Mouse (Mus musculus): ENCODE measurements at regions not wholly inside any gene's neighbourhood (a gene's known extent, or its start where the extent isn't known, plus 50 kb on each side); places are given as distances from the start of the nearest gene placed in this dataset.
"Not testable (repeated sequence)": the region's sequence is repeated elsewhere in the genome, so short reads cannot be mapped to it uniquely, and the experiment has no call there.

GRCm38 (mm10) chr12:64788761-64789160 lies 128.9 kb upstream of the Gm527 start:
- no peak for DNase-seq (ENCODE audit: low read depth)

- not testable (repeated sequence) for DNase-seq (ENCODE audit: low read depth)
These were observed 109.2 kb upstream of the Gm527 start for GRCm38 (mm10) chr12:64808492-64808891.

GRCm38 (mm10) chr12:64810081-64810480 lies 107.6 kb upstream of the Gm527 start:
- no peak for DNase-seq (ENCODE audit: low read depth)

- no peak for DNase-seq (ENCODE audit: low read depth)
These were observed 101.8 kb upstream of the Gm527 start for GRCm38 (mm10) chr12:64815871-64816270.

GRCm38 (mm10) chr12:64817056-64817810 lies 100.5 kb upstream of the Gm527 start:
- no peak for DNase-seq (ENCODE audit: low read depth)

GRCm38 (mm10) chr12:64820722-64821121 lies 97.0 kb upstream of the Gm527 start:
- no peak for DNase-seq (ENCODE audit: low read depth)

- peak; percentile 7 for DNase-seq (ENCODE audit: low read depth)
These were observed 88.0 kb upstream of the Gm527 start for GRCm38 (mm10) chr12:64829662-64830249.

- no peak for DNase-seq (ENCODE audit: low read depth)
These were observed 85.2 kb upstream of the Gm527 start for GRCm38 (mm10) chr12:64832313-64833151.

- no peak for DNase-seq (ENCODE audit: low read depth)
These were observed 60.0 kb upstream of the Gm527 start for GRCm38 (mm10) chr12:64857709-64858108.

Measured in fibroblast of lung, adult 2 months (primary cell).